Mouse (Mus musculus): Measurements from ENCODE around the gene Aph1c.
"Not testable (repeated sequence)": the region's sequence is repeated elsewhere in the genome, so short reads cannot be mapped to it uniquely, and the experiment has no call there.

Aph1c gene

DNA sequence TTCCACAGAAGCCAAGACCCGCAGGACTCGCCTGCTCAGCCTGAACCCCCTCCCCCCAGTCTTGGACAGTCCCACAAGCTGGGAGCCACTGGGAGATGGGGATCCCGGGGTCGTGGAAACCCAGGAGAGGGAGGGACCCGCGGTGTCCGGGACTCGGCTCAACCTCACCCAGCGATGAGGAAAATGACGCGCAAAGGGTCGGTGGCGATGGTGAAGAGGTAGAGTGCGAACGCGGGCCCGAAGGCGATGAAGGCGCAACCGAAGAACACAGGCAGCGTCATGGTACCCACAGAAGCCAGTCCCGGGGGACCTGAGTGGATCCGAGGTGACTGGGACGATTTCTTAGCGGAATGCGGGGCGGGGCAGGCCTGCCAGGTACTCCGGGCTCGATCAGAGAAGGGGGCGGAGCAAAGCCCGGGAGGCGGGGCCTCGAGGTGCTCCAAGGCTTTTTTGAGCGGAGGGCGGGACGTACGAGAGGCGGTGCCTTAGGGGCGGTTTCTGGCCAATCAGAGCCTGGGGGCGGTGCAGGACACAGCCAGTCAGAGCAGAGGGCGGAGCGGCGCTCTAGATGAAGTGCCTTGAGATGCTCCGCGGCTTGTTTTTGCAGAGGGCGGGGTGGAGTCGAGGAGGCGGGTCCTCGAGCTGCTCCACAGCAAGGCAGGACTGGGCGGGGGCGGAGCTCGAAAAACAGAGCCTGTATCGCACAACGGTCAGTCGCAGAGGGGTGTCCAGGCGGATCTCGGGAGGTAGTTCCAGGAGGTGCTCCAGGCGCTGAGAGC, at the start of gene Aph1c:
Gene Aph1c, minus strand, starts transcription at position 409 of the 779 bp plus-strand sequence.
- peak; percentile 98 for DNase-seq (ENCODE audit: low spot score in 2 of 2)

DNA sequence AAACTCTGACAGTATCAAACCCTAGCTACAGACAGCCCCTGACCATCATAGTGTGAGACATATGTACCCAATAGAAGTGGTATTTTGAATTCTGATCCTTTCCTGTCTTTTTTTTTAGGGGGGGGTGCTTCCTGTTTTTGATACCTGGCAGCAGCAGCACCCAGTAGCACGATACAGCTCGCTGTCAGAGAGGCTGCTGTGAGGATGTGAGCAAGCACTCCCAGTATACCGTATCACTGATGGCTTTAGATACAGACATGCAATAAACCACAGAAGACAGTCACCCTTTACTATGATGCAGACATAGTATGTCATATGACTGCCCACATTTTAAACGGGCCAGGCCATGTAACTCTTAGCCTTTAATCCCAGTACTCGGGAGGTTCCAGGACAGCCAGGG, 49.0 kb upstream of the Aph1c start:
- DNase-seq (ENCODE audit: low spot score in 2 of 2): no peak

- DNase-seq (ENCODE audit: low spot score in 2 of 2): no peak
These were observed 47.9 kb upstream of the Aph1c start for GRCm38 (mm10) chr9:66882406-66882821.

- DNase-seq (ENCODE audit: low spot score in 2 of 2): no peak
These were observed 47.3 kb upstream of the Aph1c start for GRCm38 (mm10) chr9:66881858-66882257.

- DNase-seq (ENCODE audit: low spot score in 2 of 2): no peak
These were observed 46.2 kb upstream of the Aph1c start for GRCm38 (mm10) chr9:66880752-66881151.

DNA sequence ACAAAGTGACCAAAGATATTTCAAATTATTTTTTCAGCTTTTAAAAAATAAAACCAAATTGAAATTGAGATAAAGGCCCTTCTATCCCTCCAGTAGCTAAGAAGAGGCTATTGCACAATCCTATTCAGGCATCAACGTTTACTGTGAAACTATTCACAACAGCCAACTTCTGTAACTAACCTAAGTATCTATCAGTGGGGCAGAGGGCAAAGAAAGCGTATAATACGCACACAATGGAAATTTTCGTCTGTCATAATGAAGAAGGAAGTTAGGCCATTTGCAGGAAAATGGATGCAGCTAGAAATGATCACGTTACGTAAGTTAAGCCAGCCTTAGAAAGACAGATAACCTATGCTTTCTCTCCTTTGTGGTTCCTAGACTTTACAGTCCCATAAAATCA, 45.0 kb upstream of the Aph1c start:
- DNase-seq (ENCODE audit: low spot score in 2 of 2): no peak

DNA sequence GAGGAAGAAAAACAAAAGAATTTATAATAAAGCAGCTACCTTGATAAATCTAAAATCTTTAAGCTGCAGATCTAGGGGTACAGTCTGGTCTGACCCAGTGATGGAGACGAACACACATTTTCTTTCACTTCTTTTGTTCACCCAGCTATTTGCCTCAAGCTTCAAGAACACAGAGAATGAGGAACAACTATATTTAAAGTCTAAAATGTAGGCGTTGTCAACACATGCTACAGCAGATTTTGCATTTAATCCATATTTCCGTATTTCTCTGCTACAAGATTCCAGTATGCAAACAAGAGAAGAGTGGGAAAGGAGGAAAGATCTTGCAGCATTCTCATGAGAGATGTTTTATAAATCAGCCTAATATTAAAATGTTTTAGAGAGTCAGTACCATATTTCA, 44.4 kb upstream of the Aph1c start:
- no peak for DNase-seq (ENCODE audit: low spot score in 2 of 2)

GRCm38 (mm10) chr9:66876577-66876976, 42.1 kb upstream of the Aph1c start:
- DNase-seq (ENCODE audit: low spot score in 2 of 2): no peak

DNA sequence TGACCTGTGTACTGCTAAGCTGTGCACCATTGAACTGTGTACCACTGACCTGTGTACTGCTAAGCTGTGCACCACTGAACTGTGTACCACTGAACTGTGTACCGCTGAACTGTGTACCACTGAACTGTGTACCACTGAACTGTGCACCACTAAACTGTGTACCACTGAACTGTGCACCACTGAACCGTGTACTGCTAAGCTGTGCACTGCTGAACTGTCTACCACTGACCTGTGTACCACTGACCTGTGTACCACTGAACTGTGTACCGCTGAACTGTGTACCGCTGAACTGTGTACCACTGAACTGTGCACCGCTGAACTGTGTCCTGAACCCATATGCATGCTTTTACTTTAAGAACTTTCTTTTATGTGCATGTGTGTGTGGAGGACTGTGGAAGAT, 39.8 kb upstream of the Aph1c start:
- no peak for DNase-seq (ENCODE audit: low spot score in 2 of 2)

GRCm38 (mm10) chr9:66873531-66873930, 39.0 kb upstream of the Aph1c start:
- no peak for DNase-seq (ENCODE audit: low spot score in 2 of 2)

DNA sequence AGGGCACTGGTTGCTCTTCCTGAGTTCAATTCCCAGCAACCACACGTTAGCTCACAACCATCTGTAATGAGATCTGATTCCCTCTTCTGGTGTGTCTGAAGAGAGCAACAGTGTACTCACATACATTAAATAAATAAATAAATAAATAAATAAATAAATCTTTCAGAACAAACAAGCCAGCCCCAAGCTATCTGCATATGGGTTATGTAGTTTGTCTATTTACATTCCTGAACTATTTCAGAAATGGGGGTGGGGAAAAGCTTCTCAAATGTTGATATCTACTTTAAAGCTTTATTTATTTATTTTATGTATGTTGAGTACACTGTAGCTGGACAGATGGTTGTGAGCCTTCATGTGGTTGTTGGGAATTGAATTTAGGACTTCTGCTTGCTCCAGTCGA, 38.5 kb upstream of the Aph1c start:
- not testable (repeated sequence) for DNase-seq (ENCODE audit: low spot score in 2 of 2)

- DNase-seq (ENCODE audit: low spot score in 2 of 2): no peak
These were observed 37.6 kb upstream of the Aph1c start for GRCm38 (mm10) chr9:66872015-66872727.

- DNase-seq (ENCODE audit: low spot score in 2 of 2): no peak
These were observed 30.2 kb upstream of the Aph1c start for GRCm38 (mm10) chr9:66864708-66865107.

DNA sequence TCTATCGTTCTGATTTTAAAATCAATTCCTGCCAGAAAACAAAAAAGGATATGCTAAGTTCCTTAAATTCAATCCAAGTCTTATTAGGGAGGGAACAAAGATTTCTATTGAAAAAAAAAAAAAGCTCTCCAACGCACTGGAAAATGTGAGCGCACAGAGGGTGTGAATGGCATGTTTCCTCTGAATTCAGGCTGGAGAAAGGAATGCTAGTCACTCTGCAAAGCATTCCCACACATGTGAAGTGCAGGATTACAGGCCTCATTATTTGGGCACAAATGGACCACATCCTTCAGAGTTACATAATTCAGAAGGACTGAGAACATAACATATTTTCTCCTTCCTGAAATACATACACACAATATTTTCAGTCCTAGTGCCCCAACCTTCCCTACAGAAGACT, 28.9 kb upstream of the Aph1c start:
- no peak for DNase-seq (ENCODE audit: low spot score in 2 of 2)

- no peak for DNase-seq (ENCODE audit: low spot score in 2 of 2)
These were observed 27.7 kb upstream of the Aph1c start for GRCm38 (mm10) chr9:66862202-66862601.

- DNase-seq (ENCODE audit: low spot score in 2 of 2): no peak
These were observed 26.7 kb upstream of the Aph1c start for GRCm38 (mm10) chr9:66861104-66861767.

DNA sequence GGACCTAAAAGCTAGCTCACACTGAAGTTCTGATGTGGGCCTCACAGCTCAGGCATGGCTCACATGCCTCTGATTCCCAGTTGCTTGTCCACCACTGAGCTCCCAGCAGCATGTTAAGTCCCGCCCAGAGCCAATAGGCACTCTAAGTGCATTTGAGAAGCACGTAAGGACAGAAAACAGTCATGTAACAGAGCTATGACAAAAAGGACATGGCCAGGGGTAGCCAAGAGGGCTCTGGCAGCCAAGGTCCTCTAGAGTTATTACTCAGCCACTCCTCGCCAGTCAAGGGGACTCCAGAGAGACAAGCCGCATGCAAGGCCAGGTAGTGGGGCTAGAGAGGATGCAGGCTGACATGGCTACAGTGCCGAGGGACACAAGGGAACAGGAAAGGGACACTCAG, 25.0 kb upstream of the Aph1c start:
- no peak for DNase-seq (ENCODE audit: low spot score in 2 of 2)

- no peak for DNase-seq (ENCODE audit: low spot score in 2 of 2)
These were observed 21.3 kb upstream of the Aph1c start for GRCm38 (mm10) chr9:66855865-66856264.

DNA sequence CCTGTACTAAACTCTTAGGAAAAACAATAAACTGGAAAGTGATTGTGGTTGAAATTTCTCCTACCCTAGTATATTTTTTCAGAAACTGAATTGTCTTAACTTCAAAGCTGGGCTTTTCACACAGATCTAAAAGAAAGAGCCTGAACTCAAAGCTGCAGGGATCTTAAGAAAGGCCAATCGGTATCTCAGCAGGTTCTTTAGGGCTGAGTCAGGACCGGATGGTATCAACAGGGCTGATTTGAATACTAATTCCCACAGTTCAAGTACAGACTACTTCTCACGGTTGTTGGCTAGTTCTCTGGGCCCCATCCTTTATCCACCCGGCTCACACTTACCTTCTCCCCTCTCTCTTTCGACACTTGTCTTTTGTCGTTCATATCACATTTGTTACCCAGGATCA, 18.1 kb upstream of the Aph1c start:
- DNase-seq (ENCODE audit: low spot score in 2 of 2): no peak

DNA sequence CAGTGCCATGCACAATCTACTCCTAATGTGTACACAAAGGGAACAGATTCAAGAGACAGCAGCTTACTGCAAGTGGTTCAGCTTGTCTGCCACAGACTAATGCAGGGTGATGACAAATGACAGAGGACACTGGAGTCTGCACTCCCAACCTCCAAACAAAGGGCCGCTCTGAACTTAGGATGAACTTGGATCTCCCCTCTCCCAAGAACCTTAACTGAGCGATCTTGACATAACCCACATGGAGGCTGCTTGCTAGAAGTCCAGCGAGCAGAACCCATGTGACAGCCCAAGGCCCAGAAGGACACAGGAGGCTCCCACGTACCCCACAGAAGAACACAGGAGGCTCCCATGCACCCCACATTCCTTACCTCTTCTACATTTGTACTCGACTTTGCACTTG, 16.4 kb upstream of the Aph1c start:
- DNase-seq (ENCODE audit: low spot score in 2 of 2): no peak

DNA sequence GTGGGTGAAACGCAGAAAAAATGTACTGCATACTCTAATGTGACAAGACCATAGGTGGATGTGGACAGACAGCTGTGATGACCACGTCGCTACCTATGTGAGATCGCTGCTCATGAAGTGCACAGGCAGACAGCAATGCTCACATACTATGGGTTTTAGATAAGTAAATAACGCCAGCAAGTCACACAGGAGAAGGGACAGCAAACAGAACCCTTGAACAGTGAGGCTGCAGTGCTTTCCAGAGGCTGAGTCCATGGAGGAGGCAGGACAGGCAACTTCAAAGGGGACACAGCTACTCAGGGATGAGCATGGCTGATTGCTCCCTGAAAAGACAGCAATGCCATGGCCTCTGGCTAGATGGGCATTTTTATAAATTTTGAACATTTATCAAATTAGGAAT, 12.3 kb upstream of the Aph1c start:
- no peak for DNase-seq (ENCODE audit: low spot score in 2 of 2)

GRCm38 (mm10) chr9:66835097-66835480, 563 bp upstream of the Aph1c start:
- peak in 1 of 2 experiments; percentile 29 for DNase-seq (ENCODE audit: low spot score in 2 of 2)

DNA sequence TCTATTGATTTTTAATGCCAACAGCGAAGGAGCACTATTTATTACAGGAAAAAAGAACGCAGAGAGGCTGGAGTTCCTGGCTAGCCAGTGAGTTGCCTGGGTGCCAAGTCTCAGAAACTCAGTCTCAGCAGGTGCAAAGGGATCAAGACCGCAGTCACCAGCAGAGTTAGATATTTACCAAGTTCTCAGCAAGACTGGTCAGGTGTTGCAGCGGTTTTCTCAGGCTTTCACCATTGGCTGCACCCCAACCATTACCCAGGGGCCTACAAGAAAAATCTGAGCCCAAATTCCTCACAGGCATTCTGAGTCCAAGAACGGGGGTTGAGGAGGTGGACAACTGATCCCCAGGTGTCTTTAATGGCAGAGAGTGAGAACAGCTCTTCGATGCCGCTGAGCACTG, 675 bp downstream of the Aph1c start:
- DNase-seq (ENCODE audit: low spot score in 2 of 2): no peak
